Mouse (Mus musculus): ENCODE data around the gene Dnah8. TPM values are rescaled to one million over a fixed set of nuclear protein-coding genes. Genes with fewer than 3 reads are reported as not detected.

Dnah8 gene
- polyA plus RNA-seq, 1 experiment from 2014 or later = 4.4 TPM

- 76% methylated on average over 7 of the region's 7 CpGs for WGBS
These were observed 236.5 kb downstream of the Dnah8 start for GRCm38 (mm10) chr17:30860606-30861005.

DNA sequence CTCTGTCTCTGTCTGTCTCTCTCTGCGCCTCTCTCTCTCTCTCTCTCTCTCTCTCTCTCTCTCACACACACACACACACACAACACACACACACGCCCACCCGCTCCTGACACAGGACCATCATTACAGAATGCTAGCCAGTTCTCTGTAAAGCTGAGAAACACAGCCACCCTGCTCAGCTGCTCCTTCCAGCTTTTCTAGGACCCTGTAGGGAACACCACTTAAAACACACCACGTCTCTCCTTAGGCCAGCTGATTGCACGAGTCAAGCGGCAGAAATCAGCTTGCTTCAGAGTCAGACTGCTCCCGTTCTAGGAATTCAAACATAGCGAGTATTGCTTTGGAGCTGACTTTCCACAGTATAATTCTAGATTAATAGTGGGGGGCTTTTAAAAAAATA lies 242.1 kb downstream of the Dnah8 start:
- Histone ChIP-seq H3K4me3 (ENCODE audit: low read depth, low read length) (no peak overlapping the region), H3K9ac (ENCODE audit: low read depth, low read length) (no peak overlapping the region), H3K27me3 (replicated peaks; ENCODE audit: control insufficient read depth, insufficient read depth, low read length) (no peaks in the 10 kb centered on the region), H3K27ac (ENCODE audit: low read depth, low read length) (no peak overlapping the region), H3K9me3 (ENCODE audit: control insufficient read depth, low read length) (no peaks in the 10 kb centered on the region), H3K36me3 (ENCODE audit: control insufficient read depth, insufficient read depth, low read length) (no peaks in the 10 kb centered on the region), H3K4me1 (replicated peaks; ENCODE audit: control insufficient read depth, insufficient read depth, low read length) (no peaks in the 10 kb centered on the region), H3K4me2 (no peak overlapping the region)
- no peak for DNase-seq (ENCODE audit: low spot score)
- 75% methylated on average over 8 of the region's 8 CpGs for WGBS
- no peak for ATAC-seq (replicated peaks; ENCODE audit: low FRiP score)

More at GRCm38 (mm10) chr17:30860606-30861005, 236.5 kb downstream of the Dnah8 start:
- Histone ChIP-seq H3K27me3 (replicated peaks; ENCODE audit: control insufficient read depth, insufficient read depth, low read length) (no peaks in the 10 kb centered on the region), H3K9ac (ENCODE audit: low read depth, low read length) (no peak overlapping the region), H3K9me3 (ENCODE audit: control insufficient read depth, low read length) (no peaks in the 10 kb centered on the region), H3K36me3 (ENCODE audit: control insufficient read depth, insufficient read depth, low read length) (no peaks in the 10 kb centered on the region), H3K4me3 (ENCODE audit: low read depth, low read length) (no peak overlapping the region), H3K4me1 (replicated peaks; ENCODE audit: control insufficient read depth, insufficient read depth, low read length) (no peaks in the 10 kb centered on the region), H3K4me2 (no peak overlapping the region), H3K27ac (ENCODE audit: low read depth, low read length) (no peak overlapping the region)
- ATAC-seq (replicated peaks; ENCODE audit: low FRiP score) = no peak
- no peak for DNase-seq (ENCODE audit: low spot score)

DNA sequence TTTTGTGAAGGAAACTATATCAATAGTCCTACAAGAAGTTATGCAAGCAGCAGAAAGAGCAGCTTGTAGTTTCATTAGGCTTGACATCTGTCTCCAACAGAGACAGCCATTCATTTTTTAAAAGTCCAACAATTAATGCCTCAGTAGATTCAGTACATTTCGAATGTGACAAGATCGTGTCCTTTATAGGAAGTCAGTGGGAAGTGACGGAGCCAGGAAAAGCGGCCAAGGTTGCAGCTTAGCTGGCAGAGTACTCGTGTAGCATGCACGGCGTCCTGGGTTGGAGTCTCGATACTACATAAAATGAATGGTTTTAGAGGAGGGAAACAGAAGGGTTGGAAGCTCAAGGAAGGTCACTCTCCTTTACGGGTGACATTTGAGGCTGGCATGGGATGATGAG lies 242.8 kb downstream of the Dnah8 start:
- Histone ChIP-seq H3K4me1 (replicated peaks; ENCODE audit: control insufficient read depth, insufficient read depth, low read length) (no peaks in the 10 kb centered on the region), H3K27ac (ENCODE audit: low read depth, low read length) (no peak overlapping the region), H3K36me3 (ENCODE audit: control insufficient read depth, insufficient read depth, low read length) (no peaks in the 10 kb centered on the region), H3K9me3 (ENCODE audit: control insufficient read depth, low read length) (no peaks in the 10 kb centered on the region), H3K4me2 (no peak overlapping the region), H3K27me3 (replicated peaks; ENCODE audit: control insufficient read depth, insufficient read depth, low read length) (no peaks in the 10 kb centered on the region), H3K4me3 (ENCODE audit: low read depth, low read length) (no peak overlapping the region), H3K9ac (ENCODE audit: low read depth, low read length) (no peak overlapping the region)
- no peak for ATAC-seq (replicated peaks; ENCODE audit: low FRiP score)
- DNase-seq (ENCODE audit: low spot score) = no peak
- WGBS = 83% methylated on average over 9 of the region's 9 CpGs

GRCm38 (mm10) chr17:30871040-30871439 lies 246.9 kb downstream of the Dnah8 start:
- 39% methylated on average over 10 of the region's 10 CpGs for WGBS
- Histone ChIP-seq H3K27ac (ENCODE audit: low read depth, low read length) (no peak overlapping the region), H3K4me2 (no peak overlapping the region), H3K9me3 (ENCODE audit: control insufficient read depth, low read length) (no peaks in the 10 kb centered on the region), H3K4me3 (ENCODE audit: low read depth, low read length) (no peak overlapping the region), H3K9ac (ENCODE audit: low read depth, low read length) (no peak overlapping the region), H3K36me3 (ENCODE audit: control insufficient read depth, insufficient read depth, low read length) (no peaks in the 10 kb centered on the region), H3K4me1 (replicated peaks; ENCODE audit: control insufficient read depth, insufficient read depth, low read length) (no peaks in the 10 kb centered on the region), H3K27me3 (replicated peaks; ENCODE audit: control insufficient read depth, insufficient read depth, low read length) (no peaks in the 10 kb centered on the region)
- no peak for ATAC-seq (replicated peaks; ENCODE audit: low FRiP score)
- no peak for DNase-seq (ENCODE audit: low spot score)

GRCm38 (mm10) chr17:30874276-30874675 lies 250.1 kb downstream of the Dnah8 start:
- DNase-seq (ENCODE audit: low spot score) (no peak), ATAC-seq (replicated peaks; ENCODE audit: low FRiP score) (no peak)
- no peaks in the 10 kb centered on the region for H3K27me3 ChIP-seq (replicated peaks; ENCODE audit: control insufficient read depth, insufficient read depth, low read length)
- H3K27ac ChIP-seq (ENCODE audit: low read depth, low read length) = no peak overlapping the region
- no peaks in the 10 kb centered on the region; the same call in 1 of the 2 replicates for H3K4me1 ChIP-seq (replicated peaks; ENCODE audit: control insufficient read depth, insufficient read depth, low read length)
- H3K4me3 ChIP-seq (ENCODE audit: low read depth, low read length) = no peak overlapping the region
- no peak overlapping the region for H3K9ac ChIP-seq (ENCODE audit: low read depth, low read length)
- peak overlapping the region; percentile 29; the same call in 1 of the 2 replicates for H3K4me2 ChIP-seq
- WGBS = 43% methylated on average over 15 of the region's 15 CpGs
- no peaks in the 10 kb centered on the region for H3K9me3 ChIP-seq (ENCODE audit: control insufficient read depth, low read length)
- H3K36me3 ChIP-seq (ENCODE audit: control insufficient read depth, insufficient read depth, low read length) = no peaks in the 10 kb centered on the region

GRCm38 (mm10) chr17:30877456-30877855 lies 253.3 kb downstream of the Dnah8 start:
- Histone ChIP-seq H3K4me3 (ENCODE audit: low read depth, low read length) (no peak overlapping the region), H3K27ac (ENCODE audit: low read depth, low read length) (no peak overlapping the region), H3K36me3 (ENCODE audit: control insufficient read depth, insufficient read depth, low read length) (no peaks in the 10 kb centered on the region), H3K9me3 (ENCODE audit: control insufficient read depth, low read length) (no peaks in the 10 kb centered on the region), H3K4me1 (replicated peaks; ENCODE audit: control insufficient read depth, insufficient read depth, low read length) (peaks cover 4% of the 10 kb centered on the region), H3K4me2 (no peak overlapping the region), H3K27me3 (replicated peaks; ENCODE audit: control insufficient read depth, insufficient read depth, low read length) (no peaks in the 10 kb centered on the region), H3K9ac (ENCODE audit: low read depth, low read length) (no peak overlapping the region)
- 79% methylated on average over 7 of the region's 7 CpGs for WGBS
- DNase-seq (ENCODE audit: low spot score) (no peak), ATAC-seq (replicated peaks; ENCODE audit: low FRiP score) (no peak)

DNA sequence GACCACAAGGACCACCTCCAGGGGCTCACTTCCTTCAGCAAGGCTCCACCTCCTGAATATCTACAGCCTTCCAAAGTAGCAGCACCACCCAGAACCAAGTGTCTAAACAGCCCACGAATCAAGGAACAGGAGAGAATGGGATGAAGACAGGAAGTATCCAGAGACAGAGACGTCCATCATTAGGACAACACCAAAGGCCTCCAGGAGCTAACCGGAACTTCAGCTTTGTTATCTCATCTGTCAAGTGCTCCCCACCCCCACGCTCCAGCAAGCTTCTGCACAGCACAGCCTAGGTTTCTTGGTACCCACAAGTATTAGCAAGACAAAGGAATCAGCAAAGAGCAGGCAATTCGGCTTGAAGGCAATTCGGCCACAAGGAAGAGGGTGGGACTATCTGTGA lies 254.5 kb downstream of the Dnah8 start:
- WGBS = 18% methylated on average over 6 of the region's 6 CpGs
- Histone ChIP-seq H3K27ac (ENCODE audit: low read depth, low read length) (no peak overlapping the region), H3K4me3 (ENCODE audit: low read depth, low read length) (no peak overlapping the region), H3K4me1 (replicated peaks; ENCODE audit: control insufficient read depth, insufficient read depth, low read length) (peaks cover 4% of the 10 kb centered on the region), H3K9me3 (ENCODE audit: control insufficient read depth, low read length) (no peaks in the 10 kb centered on the region), H3K36me3 (ENCODE audit: control insufficient read depth, insufficient read depth, low read length) (no peaks in the 10 kb centered on the region), H3K4me2 (0 out of 2 replicates have a peak overlapping the region, but pooled peaks have one; percentile 2), H3K27me3 (replicated peaks; ENCODE audit: control insufficient read depth, insufficient read depth, low read length) (no peaks in the 10 kb centered on the region), H3K9ac (ENCODE audit: low read depth, low read length) (no peak overlapping the region)
- ATAC-seq (replicated peaks; ENCODE audit: low FRiP score) (peak; percentile 15; the same call in 1 of the 2 replicates), DNase-seq (ENCODE audit: low spot score) (no peak)

GRCm38 (mm10) chr17:30880391-30880790 lies 256.2 kb downstream of the Dnah8 start:
- 89% methylated on average over 3 of the region's 3 CpGs for WGBS
- no peak for DNase-seq (ENCODE audit: low spot score)
- H3K9ac ChIP-seq (ENCODE audit: low read depth, low read length) = no peak overlapping the region

DNA sequence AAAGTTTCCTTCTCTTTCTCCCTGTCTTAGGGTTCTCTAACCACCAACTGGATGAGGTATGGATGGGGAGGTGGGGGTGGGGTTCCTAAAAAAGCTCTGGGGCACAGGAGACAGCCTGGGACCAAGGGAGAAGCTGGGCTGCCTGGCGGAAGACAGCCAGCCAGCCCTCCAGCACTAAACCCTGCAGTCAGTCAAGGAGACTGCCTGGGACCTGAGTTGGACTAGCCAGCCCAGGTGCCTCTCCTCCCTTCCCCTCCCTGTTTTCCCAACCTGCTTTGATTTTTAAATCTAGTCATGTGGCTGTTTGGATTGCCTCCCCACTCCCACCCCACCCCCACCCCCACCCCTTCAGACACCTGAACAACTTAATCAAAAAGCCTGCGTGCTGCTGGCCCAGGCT lies 256.8 kb downstream of the Dnah8 start:
- DNase-seq (ENCODE audit: low spot score) = no peak
- Histone ChIP-seq H3K4me3 (ENCODE audit: low read depth, low read length) (no peak overlapping the region), H3K27ac (ENCODE audit: low read depth, low read length) (no peak overlapping the region), H3K4me2 (no peak overlapping the region), H3K4me1 (replicated peaks; ENCODE audit: control insufficient read depth, insufficient read depth, low read length) (peaks cover 4% of the 10 kb centered on the region), H3K9me3 (ENCODE audit: control insufficient read depth, low read length) (no peaks in the 10 kb centered on the region), H3K27me3 (replicated peaks; ENCODE audit: control insufficient read depth, insufficient read depth, low read length) (no peaks in the 10 kb centered on the region), H3K36me3 (ENCODE audit: control insufficient read depth, insufficient read depth, low read length) (no peaks in the 10 kb centered on the region), H3K9ac (ENCODE audit: low read depth, low read length) (no peak overlapping the region)
- 74% methylated on average over 2 of the region's 2 CpGs for whole genome bisulfite sequencing
- ATAC-seq (replicated peaks; ENCODE audit: low FRiP score) = no peak

More at GRCm38 (mm10) chr17:30880391-30880790, 256.2 kb downstream of the Dnah8 start:
- Histone ChIP-seq H3K4me1 (replicated peaks; ENCODE audit: control insufficient read depth, insufficient read depth, low read length) (peaks cover 4% of the 10 kb centered on the region), H3K9me3 (ENCODE audit: control insufficient read depth, low read length) (no peaks in the 10 kb centered on the region), H3K36me3 (ENCODE audit: control insufficient read depth, insufficient read depth, low read length) (no peaks in the 10 kb centered on the region), H3K4me2 (no peak overlapping the region), H3K27me3 (replicated peaks; ENCODE audit: control insufficient read depth, insufficient read depth, low read length) (no peaks in the 10 kb centered on the region), H3K4me3 (ENCODE audit: low read depth, low read length) (no peak overlapping the region), H3K27ac (ENCODE audit: low read depth, low read length) (no peak overlapping the region)
- no peak for ATAC-seq (replicated peaks; ENCODE audit: low FRiP score)
